Mouse (Mus musculus) ES-E14 (cell line): ENCODE data around the gene Kcnd3.

Experiments used
- CHD2 ChIP-seq: IDR thresholded peaks from 2 replicates; pipeline ENCODE4 v1.6.1; 2014; ENCODE audit warnings: mild to moderate bottlenecking, low read depth, low read length, inconsistent platforms
- ZNF384 ChIP-seq: IDR thresholded peaks from 2 replicates; pipeline ENCODE4 v1.6.1; 2012; ENCODE audit warnings: low read depth, low read length, inconsistent platforms

DNA sequence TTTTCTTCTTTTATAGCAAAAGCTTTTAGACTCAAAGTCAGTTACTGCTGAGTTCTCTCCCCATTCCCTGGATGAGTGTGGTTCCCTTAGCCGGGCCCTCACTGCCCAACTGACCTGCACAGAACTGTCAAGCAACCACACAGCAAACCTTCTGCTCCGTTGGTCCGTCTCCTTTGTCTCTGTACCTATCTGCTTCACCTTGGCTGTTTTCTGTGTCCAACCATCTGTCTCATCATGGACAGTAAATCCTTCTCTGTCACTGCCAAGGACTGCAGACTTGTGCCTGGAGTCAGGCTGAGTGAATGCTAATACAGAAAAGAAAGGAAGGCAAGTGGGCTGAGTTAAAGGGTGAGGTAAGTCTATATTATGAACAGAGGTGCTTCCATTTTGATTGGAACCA, 217.6 kb downstream of the Kcnd3 start:
- TF ChIP-seq CHD2, result no peak
- no peak for TF ChIP-seq ZNF384
